Mouse (Mus musculus): ENCODE measurements around the gene Gja8. TPM values are rescaled to one million over a fixed set of nuclear protein-coding genes. Genes with fewer than 3 reads are reported as not detected.

The Gja8 gene
- polyA plus RNA-seq, 1 experiment: not detected

DNA sequence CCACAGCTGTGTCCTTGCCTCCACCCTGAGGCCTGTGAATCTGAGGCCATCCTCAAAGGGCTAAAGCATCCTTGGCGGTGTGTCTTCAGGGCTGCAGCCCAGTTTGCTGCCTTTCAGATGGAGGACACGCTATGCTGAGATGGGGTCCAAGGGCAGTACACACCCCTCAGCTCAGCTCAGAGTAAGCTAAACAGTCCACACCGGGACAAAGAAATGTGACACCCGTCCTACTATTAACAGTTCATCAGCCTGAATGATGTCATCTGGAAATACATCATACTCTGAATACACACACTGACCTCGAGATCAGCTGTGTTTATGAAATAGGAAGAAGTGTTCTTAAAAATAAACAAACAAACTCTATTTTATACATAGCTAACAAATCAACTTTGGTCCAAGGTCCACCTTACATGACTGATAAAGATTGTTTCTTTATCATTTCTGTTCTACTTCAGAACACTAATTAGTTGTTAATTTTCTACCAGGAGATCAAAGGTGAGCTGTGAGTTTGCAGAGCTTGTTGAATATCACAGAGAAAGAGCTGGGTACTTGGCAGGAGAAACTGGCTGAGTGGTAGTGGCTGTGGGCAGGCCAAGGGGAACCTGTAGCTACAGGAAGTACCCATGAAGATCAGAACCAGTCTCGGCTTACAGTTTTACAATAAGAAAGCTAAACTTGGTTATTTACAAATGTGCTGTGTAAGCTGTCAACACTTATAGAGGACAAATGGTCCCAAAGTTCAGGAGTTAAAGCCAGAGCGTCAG, 50.8 kb downstream of the Gja8 start:
- TF ChIP-seq POLR2A (IDR thresholded peaks at IDR 0.05; ENCODE audit: borderline replicate concordance, extremely low read depth, insufficient read depth, insufficient read length, poor library complexity, severe bottlenecking): no peak
- no peak for TF ChIP-seq CTCF (IDR thresholded peaks at IDR 0.05; ENCODE audit: borderline replicate concordance, extremely low read depth, insufficient read depth, insufficient read length)

DNA sequence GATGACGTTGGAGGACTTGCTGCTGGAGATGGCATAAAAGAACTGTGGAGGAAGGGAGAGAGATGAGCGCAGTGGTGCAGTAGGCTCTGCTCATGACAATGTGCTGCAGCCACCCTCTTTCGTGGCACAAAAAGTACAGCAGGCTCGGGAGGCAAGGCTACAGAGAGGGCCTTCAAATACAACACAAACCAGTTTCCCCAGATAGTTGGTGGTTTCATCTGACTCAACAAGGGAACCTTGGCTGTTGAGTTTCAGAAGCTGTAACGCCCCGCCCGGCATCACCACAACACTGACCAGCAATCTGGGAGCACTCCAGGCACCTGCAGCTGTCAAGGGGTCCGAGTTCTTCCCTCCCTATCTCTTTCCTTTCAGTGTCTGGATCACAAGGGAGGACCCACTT, 53.3 kb downstream of the Gja8 start:
- no peak for DNase-seq (ENCODE audit: low read depth)
- TF ChIP-seq CTCF (IDR thresholded peaks at IDR 0.05; ENCODE audit: borderline replicate concordance, extremely low read depth, insufficient read depth, insufficient read length) (no peak), POLR2A (IDR thresholded peaks at IDR 0.05; ENCODE audit: borderline replicate concordance, extremely low read depth, insufficient read depth, insufficient read length, poor library complexity, severe bottlenecking) (no peak)

More for the DNA sequence above, 50.8 kb downstream of the Gja8 start:
- DNase-seq (ENCODE audit: low read depth): no peak

DNA sequence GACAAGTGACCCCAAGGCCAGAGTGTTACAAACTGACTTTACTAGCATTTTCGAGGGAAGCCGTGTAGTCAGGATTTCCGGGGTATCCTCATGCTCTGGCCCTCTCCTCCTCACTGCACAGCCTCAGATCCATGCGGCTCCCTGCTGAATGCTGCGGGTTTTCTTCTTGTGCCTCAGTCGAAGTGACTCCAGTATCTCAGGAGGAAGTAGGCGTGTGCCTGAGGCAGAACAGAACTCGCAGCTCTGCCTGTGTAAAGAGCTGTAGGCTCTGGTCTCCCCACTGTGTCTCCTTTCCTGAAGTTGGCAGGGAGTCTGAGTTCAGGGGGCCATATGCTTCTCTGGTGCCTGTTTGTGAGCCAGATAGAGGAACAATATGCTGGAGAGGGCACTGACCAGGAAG, 54.8 kb downstream of the Gja8 start:
- DNase-seq (ENCODE audit: low read depth): no peak
- TF ChIP-seq POLR2A (IDR thresholded peaks at IDR 0.05; ENCODE audit: borderline replicate concordance, extremely low read depth, insufficient read depth, insufficient read length, poor library complexity, severe bottlenecking) (no peak), CTCF (IDR thresholded peaks at IDR 0.05; ENCODE audit: borderline replicate concordance, extremely low read depth, insufficient read depth, insufficient read length) (no peak)

DNA sequence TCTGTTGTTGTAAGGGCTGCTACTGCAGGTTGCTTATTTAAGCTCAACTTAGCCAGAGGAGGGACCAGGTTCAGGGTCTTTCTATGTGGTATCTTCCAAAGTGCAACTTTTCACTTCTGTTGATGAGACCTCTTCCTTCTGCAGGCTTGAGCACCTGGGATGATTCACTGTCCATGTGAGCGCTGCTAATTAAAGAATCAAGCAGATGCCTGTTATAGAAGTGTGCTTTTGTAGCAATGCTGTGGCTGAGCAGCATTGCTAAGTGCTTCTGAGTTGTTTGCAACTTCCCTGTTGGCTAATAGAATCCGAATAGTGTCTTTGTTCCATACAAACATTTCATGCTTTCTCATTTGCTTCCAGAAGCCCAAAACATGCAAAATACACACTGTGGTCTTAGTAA, 55.5 kb downstream of the Gja8 start:
- DNase-seq (ENCODE audit: low read depth): no peak
- TF ChIP-seq POLR2A (IDR thresholded peaks at IDR 0.05; ENCODE audit: borderline replicate concordance, extremely low read depth, insufficient read depth, insufficient read length, poor library complexity, severe bottlenecking): no peak
- TF ChIP-seq CTCF (IDR thresholded peaks at IDR 0.05; ENCODE audit: borderline replicate concordance, extremely low read depth, insufficient read depth, insufficient read length): no peak

DNA sequence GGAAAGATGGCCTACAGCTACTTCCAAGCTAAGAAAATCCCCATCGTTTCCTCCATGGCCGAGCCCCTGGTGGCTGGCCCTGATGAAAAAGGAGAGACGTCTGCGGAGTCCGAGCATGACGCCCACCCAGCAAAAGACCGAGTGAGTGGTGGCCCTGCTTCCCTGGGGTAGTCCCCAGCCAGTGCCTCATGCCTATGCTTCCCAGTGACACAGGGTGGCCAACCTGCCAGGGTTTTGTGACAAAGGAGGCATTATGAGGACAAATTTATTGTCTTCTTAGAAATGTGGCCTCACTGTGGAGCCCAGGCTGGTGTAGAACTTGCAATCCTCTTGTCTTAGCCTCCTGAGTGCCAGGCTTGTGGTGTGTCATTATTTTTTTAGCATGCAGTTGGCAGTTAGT, 56.7 kb downstream of the Gja8 start:
- no peak for TF ChIP-seq POLR2A (IDR thresholded peaks at IDR 0.05; ENCODE audit: borderline replicate concordance, extremely low read depth, insufficient read depth, insufficient read length, poor library complexity, severe bottlenecking)
- TF ChIP-seq CTCF (IDR thresholded peaks at IDR 0.05; ENCODE audit: borderline replicate concordance, extremely low read depth, insufficient read depth, insufficient read length): no peak
- DNase-seq (ENCODE audit: low read depth): no peak

DNA sequence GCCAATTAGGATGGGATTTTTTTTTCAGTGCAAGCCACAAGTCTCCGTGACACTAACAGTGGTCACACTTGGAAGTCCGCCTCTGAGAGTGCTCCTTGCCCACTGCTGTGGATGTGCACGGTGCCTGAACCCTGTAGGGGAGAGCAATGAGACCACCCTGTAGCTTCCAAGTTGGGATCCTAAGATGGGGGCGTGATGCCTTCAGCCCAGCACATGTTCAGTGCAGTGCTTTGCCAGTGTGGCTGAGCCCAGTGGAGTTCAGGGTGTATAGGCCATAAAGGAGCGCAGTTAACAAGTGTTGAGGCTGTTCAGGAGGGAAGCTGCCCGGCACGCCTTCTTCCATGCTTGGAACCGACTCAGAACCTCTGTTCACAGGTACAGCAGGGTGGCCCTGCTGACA, 57.3 kb downstream of the Gja8 start:
- no peak for DNase-seq (ENCODE audit: low read depth)

DNA sequence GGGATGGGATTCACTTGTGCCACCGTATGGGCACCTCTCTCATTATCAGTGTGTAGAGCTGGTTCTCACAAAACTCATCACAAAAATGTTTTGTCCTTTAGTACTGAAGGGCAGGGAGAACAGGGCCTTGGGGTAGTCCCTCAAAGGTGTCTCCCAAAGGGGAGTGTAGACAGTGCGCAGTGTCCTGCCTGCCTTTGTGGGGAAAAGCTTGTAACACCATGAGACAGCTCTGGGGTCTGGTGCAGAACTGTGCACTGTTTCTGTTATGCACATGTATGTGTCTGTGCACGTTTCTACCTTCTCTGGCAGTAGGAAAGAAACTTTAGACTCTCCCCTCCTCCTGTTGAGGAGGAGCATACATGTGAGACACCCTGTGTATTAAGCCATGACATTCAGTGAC, 58.0 kb downstream of the Gja8 start:
- TF ChIP-seq CTCF (IDR thresholded peaks at IDR 0.05; ENCODE audit: borderline replicate concordance, extremely low read depth, insufficient read depth, insufficient read length) (no peak), POLR2A (IDR thresholded peaks at IDR 0.05; ENCODE audit: borderline replicate concordance, extremely low read depth, insufficient read depth, insufficient read length, poor library complexity, severe bottlenecking) (no peak)
- no peak for DNase-seq (ENCODE audit: low read depth)

More for the DNA sequence above, 57.3 kb downstream of the Gja8 start:
- TF ChIP-seq POLR2A (IDR thresholded peaks at IDR 0.05; ENCODE audit: borderline replicate concordance, extremely low read depth, insufficient read depth, insufficient read length, poor library complexity, severe bottlenecking) (no peak), CTCF (IDR thresholded peaks at IDR 0.05; ENCODE audit: borderline replicate concordance, extremely low read depth, insufficient read depth, insufficient read length) (no peak)

Other genes starting within 250 kb of the Gja8 start
- 32.3 and 34.6 TPM in 2 replicates for gene Pias3, start 229.6 kb downstream of the Gja8 start, polyA plus RNA-seq (2012; rRNA removed)
- 7.6 and 8.2 TPM in 2 replicates for gene Nudt17, start 217.5 kb downstream of the Gja8 start, polyA plus RNA-seq (2012; rRNA removed)
- 42.7 and 45.0 TPM in 2 replicates for gene Polr3c, start 198.4 kb downstream of the Gja8 start, polyA plus RNA-seq (2012; rRNA removed)
- 46.3 and 47.5 TPM in 2 replicates for gene Rnf115, start 198.4 kb downstream of the Gja8 start, polyA plus RNA-seq (2012; rRNA removed)
- gene Pdzk1, start 96.7 kb downstream of the Gja8 start, polyA plus RNA-seq (2012; rRNA removed): 0.14 and 0.15 TPM in 2 replicates
- gene Cd160, start 96.7 kb downstream of the Gja8 start, polyA plus RNA-seq (2012; rRNA removed): not detected in 2 replicates
- 1.7 and 2.9 TPM in 2 replicates for gene Gja5, start 21.3 kb downstream of the Gja8 start, polyA plus RNA-seq (2012; rRNA removed)
- gene Gpr89, start 20.7 kb downstream of the Gja8 start, polyA plus RNA-seq (2012; rRNA removed): 14.5 and 15.6 TPM in 2 replicates
- gene Acp6, start 232.8 kb upstream of the Gja8 start, polyA plus RNA-seq (2012; rRNA removed): 19.6 and 23.3 TPM in 2 replicates